Mouse (Mus musculus): ENCODE measurements around the gene Pidd1.

The Pidd1 gene

DNA sequence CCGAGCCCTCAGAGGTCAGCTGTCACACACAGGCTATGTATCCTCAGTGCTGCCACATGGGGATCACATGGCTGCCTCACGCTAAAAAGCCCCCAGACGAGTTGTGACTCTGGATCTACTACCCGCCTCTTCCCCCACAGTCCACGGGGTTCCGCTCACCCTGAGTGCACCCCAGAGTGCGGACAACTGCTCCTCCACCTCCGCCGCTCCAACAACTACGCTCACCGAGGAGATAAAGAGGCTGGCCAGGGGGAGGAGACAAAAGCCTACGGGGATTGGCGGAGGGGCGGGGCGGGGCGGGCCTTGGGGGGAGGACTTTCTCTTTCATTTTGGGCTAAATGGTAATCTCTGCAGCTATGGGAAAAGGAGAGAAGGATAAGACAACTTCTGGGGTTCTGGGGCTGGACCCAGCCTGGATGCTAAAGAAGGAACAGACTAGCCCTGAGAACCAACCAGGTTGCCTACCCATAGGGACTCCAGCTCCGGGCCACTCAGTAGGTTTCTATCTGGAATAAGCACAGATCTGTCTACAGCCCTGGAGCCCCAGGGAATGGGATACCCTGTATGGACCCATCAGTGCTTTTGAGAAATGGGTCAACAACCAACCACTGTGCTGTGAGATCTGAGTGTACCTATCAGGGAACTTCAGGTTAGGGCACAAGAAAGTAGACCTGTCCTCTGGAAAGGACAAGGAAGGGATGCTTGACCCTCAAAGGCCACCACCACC is 8.5 kb downstream of the Pidd1 start:
- peak; percentile 64 for DNase-seq

DNA sequence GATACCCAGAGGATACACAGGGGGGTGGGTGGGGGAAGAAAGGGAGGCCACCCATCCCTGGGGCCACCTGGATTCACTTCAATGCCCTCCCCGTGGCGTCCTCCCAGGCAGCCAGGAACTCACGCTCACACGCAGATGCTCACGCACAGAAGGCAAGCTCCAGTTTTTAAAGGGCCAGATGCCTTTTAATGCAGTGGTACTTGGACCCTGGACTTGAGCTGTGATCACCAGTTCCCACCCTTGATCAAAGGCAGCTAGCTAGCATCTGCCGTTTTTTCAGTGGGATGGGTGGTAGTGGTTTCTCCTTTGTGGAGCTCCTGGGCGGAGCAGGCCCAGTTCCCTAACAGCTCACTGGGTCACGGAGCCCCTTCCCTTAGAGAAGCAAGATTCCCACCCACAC is 9.4 kb downstream of the Pidd1 start:
- DNase-seq = peak; percentile 25

DNA sequence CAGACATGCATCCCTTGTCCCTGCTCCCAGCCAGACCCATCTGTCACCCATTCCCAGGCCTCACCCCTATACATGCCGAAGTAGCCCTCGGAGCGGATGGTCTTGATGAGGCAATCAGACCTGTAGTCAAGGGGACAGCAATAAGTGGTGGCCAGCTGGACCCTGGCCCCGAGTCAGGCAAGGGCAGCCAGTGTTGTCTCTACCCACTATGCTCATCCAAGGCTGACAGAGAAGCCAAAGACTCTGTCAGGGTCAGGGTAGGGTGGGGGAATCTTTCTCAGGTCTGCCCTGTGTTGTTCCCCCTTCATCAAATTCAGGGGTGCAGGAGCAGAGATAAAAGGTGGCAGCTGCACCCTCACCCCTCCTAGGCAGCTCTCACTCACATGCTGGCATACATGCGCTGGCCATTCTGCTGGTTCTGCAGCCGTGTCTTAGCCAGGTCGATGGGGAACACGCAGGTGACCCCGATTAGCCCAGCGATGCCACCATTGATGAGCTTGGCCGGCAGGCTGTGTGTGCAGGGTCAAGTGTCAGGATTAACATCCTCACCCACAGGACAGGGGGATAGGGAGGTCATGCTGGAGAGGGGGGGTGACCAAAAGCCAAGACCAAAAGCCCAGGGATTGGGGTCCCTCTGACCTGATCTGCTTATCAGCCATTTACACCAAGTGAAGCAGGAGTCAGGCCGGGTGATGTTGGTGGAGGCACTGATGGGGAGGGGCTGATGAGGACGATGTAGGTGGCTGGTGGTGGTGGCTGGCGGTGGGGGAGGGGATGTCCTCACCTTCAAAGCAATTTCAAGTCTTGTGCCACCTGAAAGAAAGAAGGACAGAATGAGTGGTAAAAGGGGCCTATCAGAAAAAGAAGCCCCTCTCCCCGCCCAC is 10.1 kb downstream of the Pidd1 start:
- DNase-seq = no peak

DNA sequence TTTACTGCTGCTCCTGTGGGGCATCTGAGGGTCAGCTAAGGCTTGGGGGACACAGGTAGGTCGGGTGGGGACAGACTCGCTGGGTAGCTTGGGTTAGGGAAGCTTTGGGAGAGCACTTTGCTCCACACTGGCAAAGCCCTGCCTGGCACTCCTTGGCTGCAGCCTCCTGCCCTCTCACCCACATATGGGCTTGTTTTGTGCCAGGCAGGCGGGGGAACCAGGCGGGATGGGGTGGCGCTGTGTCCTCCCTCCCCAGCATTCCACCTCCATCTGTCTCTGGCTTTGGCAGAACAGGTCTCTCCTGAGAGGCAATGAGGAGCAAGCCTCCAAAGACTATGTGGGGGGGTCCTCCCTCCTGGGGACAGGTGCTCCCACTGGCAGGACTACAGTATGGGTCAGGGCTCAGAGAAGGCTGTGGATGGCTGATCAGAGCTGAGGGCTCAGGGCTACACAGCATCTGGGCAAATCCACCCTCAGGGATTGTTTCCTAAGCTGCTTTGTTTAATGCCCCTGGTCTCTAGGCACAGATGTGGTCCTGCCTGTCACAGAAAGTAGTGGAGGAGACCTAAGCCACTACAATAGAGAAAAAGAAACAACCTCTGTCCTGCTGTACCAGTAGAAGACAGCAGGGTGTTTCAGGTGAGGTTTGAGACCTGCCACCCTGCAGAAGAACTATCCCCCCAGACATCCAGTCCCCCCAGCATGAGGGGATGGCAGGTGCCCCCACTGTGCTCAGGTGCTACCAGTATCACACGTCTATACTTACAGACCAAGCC is 10.9 kb downstream of the Pidd1 start:
- no peak for DNase-seq

DNA sequence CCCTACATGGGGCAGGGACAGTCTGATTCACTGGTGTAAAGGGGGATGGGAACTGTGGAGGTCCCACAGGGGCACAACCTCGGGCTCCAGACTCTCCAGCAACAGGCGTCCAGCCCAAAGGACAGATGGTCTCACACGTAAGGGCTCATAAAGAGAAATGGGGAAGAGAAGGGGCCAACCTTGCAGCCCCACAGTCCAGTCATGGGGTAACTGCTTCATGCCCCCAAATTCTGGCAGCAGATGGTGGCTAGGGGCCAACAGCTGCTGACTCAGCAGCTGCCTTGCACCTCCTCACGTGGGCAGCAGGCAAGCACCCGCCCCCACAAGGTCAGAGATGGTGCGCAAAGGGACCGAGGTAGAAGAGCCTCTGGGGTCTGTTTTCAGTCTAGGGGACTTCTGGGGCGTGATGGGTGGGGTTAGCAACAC is 11.6 kb downstream of the Pidd1 start:
- DNase-seq = no peak

DNA sequence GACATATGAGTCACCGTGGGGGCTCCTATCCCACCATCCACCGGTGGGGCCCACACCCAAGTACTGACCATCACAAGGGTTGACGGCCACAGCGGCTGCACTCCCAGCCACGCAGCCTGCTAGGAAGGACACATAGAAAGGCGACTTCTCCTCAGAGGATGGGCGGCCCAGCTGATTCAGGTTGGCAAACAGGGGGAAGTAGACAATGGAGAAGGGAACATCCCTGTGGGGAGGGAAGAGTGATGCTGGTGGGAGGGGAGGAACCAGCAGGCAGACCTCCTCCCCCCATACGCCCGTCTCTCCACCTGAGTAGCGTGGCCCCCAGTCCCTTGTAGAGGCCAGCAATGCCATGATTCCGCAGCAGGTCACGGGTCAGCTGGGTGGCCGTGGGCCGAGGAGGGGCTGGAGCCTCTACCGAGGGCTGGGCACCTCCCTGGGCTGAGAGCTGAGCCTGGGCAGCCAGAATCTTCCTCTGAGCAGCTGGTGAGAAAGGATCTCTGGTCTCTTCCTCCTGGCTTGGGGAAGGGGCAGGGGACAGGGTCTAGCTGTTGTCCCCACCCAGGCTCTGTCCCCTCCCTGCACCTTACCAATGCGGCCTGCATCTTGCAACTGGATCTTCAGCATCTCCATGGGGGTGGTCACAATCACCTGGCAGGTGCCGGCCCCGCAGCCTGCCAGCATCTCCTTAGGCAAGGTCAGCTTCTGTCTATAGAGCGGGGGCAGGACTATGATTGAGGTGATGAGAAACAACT is 12.2 kb downstream of the Pidd1 start:
- DNase-seq = no peak

DNA sequence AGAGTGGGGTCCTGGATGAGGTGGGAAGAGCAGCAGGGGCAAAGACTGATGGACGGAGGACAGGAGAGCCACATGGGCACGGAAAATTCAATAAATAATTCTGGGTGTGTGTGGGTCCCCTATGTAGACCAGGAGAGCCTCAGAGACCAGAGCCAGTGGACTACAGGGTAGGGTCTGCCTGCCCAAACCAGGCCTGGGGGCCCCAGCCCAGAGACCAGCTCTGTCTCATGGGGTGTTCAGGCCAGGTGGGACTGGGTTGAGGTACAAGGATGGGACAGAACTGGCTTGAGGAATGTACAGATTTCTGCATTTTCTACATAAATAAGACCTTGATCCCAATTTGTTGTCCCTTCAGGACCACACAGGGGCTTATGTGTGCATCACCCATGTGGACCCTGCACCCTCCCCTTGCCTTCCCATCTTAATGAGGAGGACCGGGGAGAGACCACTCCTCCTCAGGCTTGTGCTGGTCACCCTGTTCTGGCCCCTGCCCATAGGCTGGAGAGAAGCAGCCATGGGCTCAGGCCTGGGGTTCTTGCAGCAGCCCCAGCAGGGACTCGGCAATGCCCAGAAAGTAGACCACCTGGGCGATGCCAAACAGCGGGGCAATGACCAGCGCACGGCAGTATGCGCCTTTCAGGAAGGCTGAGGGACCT is 13.1 kb downstream of the Pidd1 start:
- DNase-seq = no peak

DNA sequence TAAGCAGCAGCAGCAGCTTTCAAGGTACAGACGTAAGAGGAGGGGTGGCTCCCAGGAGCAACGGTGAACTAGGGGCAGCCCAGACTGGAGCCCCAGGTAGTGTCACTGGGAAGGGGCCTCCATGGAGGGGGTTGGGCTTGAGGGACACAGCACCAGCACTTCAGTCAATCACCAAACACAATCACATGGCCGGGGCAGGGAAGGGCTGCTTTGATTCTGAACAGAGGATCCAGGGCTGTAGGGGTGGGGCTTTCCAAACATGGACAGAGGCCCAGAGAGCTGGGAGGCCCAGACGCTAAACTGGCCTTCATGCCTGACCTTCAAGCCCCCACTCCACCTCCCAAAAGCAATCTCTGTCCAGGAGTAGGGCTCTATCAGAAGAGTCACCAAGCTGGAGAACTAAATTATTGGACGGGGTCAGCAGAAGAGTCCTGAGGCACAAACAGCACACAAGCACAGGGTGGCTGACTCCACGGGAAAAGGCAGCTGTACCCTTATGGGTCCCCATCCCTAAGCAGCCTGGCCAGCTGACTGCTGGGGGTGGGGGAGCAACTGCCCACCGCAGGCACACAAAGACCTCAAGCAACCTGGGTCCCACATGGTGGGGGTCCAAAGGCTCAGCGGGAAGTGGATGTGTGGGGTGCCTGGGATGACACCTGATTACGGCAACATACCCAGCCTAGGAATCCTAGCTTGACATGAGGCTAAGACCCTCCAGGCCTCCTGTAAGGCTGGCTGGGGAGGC is 13.8 kb downstream of the Pidd1 start:
- DNase-seq = no peak

DNA sequence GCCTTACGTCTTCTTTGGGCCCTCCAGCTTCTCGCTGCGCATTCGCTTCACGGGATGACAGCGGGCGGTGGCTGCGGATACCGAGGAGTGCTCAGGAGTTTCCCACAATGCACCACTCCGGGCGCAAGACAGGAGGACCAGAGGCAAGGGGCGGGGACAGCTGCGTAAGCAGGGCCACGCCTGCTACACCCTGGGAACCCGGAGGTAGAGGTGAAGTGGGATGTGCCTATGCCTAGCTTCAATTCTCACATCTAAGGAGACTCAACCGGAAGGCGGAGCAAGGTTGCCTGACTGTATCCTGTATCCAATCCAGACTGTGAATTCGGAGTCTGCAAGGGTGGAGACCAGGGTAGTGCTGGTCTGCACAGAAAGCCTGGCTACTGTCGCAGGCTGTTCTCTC is 14.5 kb downstream of the Pidd1 start, which contains the start of gene Cend1:
Cend1 (minus strand) TSS at position 182 of the 400 bp plus-strand sequence.
- peak; percentile 24 for DNase-seq

DNA sequence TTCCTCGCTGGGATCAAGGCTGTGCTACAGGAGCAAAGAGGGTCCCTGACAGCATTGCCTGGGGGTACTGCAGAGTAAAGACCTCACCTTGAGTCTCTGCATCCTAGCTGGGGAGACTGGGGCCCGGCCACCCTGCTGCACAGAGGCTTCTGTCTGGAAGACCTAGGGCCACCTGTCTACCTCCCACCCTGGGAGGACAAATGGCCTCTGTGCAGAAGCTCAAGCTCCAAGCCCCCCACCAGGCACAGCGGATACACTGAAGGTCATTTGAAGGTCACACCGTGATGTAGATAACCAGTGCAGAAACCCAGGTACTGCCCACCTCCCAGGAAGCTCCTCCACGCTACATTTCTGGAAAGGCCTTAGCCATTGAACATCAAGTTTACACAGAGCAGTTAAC is 15.1 kb downstream of the Pidd1 start:
- DNase-seq = no peak

DNA sequence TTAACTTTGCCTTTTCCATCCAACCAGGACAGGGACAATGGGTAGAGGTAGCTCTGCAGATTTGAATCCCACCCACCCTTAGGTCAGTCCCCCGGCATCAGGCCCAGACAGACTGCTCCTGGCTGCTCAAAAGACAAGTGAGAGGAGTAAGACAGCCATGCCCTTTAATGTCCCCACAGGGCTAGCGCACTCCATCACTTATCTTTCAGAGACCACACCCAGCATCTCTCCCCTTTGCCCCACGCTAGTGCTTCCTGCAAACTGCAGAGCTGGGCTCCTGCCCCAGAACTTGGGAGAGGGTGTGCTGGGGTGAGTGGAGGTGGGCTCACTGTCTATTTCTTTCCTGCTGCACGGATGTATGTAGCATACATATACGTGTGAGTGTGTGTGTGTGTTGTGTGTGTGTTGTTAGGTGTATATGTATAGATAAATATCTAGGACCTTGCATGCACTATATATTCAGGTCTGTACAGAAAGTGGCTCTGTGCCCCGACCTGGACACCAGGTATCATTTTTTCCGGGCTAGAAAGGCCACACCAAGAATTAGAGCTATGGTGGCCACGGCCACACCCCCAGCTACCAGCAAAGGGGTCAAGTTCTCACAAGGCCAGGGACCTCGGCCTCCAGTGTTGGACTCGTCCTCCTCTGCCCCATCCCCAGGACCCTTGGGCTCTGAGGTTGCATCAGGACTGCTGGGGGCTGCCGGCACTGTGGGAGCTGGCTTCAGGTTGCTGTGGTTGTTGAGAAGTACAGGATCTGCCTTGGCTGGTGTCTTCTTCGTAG is 16.7 kb downstream of the Pidd1 start:
- DNase-seq = no peak

DNA sequence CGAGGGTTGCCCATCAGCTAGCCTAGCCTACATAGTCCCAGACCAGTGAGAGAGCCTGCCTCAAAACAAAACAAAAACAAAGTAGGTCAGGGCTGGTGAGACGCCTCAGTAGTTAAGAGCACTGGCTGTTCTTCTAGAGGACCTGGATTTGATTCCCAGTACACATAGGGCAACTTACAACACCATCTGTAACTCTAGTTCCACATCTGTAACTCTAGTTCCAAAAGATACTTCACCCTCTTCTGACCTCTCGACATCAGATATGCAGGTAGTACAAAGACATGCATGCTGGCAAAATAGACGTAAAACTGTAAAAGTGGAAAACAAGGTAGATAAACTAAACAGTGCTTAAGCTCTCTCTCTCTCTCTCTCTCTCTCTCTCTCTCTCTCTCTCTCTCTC is 20.0 kb downstream of the Pidd1 start:
- no peak for DNase-seq

DNA sequence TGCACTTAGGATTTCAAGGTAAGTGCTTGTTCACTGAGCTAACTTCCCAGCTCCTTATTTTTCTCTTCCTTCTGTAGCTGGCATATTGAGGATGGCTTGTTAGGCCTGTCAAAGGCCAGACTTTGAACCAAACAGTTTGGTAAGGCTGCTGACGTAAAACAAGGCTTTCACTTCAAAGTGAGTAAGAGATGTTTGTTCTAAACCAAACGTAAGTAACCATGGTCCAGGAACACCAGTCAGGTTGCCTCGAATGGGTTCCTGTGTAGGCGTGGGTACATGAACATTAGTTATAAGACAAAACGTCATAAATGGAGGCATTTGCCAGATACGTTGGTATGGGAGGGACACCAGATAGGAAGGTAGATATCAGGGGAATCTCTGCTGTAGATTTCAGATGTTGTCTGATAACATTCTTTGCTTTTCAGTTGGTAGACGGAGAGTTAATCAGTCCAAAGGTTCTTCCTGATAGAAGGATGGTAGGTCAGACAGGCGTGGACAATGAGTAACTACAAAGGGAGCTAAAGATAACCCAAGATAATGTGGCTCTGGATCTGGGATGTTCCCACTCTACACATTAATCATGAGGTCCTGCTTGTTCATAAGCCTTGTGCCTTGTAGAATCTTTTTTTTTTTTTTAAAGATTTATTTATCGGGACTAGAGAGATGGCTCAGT is 23.7 kb downstream of the Pidd1 start:
- DNase-seq = no peak

DNA sequence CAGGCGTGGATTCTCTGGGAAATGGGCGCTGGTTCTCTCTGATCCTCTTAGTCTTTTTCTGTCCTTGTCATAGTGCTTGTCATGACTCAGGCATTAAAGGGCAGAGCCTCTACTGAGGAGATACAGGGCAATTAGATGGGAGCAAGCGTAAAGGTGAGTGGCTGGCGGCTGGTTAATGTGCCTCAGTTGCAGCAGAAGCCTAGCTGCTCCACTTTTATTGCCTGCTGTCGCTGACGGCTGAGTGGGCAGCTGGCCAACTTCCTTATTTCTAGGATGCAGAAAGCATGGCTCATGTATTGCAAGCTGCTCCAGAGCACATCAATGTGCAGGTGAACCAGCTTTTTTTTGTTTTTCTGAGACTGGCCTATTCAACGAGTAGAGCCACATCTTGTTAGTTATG is 24.9 kb downstream of the Pidd1 start:
- DNase-seq = peak; percentile 50

DNA sequence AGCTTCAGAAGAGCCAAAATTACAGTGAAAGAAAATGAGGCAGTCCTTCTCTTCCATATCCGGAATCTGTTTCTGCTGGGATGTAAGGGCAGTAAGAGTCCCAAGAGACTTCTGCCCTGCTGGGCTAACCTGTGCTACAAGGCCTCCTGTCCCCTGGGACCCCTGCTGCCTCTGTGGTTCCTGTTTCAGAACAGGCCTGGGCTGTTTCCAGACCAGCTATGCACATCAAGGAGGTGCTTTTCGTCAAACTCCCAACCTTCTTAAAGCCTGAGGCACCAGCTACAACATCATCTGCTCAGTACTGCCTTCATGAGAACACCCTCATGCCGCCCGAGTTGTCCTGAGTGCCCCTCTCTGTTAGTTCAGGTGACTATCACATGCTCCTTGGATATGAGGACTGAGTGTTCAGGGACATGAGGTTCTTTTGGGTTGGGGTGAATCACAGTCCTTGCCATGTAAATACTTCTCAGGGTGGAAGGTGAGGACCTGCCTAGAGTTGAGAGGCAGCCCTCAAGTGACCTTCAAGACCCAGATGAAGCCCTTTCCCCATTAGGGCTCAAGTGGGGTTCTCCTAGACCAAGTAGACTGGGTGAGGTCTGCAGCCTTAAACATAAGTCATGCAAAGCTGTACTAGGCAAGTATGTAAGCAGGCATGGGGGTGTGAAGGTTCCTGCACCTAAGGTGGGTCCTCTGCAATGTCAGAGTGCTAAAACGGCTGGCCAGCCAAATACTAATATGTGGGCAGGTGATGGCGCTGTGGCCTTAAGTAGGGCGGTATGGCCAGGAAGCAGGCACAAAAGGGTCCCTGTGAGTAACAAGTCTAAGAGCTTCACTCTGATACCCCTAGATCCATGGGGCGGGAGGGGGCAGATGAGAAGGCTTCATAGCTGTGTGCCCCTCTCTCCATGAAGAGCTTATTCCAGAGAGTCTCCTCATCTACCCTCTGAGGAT is 25.8 kb downstream of the Pidd1 start:
- DNase-seq = no peak

DNA sequence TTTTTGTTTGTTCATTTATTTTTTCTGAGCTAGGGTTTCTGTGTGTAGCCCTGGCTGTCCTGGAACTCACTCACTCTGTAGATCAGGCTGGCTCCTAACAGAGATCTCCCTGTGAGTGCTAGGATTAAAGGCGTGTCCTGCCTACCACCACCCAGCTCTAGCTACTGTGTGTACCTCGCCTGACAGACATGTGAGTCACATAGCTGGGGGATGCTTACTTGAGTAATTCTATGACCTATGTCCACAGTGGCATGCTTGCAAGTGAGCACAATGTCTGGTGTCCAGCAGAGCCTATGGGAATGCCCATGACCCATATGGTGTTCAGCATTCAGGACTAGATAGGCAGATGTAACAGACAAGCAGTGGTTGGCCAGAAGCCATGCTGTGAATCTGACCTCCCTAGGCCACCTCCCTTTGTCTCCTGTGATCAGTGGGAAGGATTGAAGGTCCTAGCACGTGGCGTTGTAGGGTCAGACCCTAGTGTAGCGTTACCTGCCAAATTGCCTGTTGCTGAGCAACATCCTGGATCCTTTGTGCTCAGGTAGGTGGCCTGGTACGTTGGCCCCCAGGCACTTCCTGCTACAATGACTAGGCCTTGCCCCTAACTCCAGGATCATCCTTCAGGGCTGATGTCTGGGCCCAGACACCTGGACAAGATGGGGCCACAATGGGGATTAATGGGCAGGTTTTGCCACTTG is 27.5 kb downstream of the Pidd1 start:
- DNase-seq = no peak

DNA sequence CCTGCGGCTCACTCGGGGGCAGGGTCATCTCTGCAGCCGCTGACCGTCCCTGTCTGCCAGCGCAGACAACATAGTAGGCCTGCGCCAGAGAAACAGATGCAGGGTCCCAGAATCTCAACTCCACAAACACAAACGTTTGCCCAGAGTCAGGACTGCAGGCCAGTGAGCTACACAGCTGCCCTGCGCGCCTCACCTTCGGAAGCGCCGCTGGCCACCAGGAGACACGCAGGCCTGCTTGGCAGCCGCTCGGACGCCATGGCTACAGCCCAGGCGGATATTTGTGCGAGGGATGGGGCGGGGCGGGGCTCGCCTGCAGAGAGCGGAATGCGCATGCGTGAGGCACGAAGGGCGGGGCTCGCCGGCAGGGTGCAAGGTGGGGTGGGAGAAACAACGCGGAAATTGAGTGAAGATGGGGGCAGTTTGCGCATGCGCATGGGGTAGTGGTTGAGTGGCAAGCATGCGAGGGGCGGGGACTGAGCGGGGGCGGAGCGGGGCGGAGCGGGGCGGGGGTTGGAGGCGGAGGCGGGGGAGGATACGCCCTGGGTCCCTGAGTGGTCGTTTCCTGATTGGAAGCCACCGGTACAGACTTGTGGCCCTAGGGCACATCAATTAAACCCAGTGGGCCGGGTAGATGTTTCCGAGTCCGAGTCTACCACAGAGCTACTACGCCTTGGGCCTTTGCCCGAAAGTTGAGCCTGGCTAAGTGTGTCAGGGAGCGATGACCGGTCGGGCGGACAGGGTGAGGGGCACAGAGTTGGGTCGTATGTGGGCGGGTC is 29.8 kb downstream of the Pidd1 start, which contains the start of gene Gatd1:
Gatd1 (minus strand) TSS at position 328 of the 776 bp plus-strand sequence.
- DNase-seq = peak; percentile 100

Measured in lung, postnatal 14 days (tissue).